Mouse (Mus musculus): ENCODE measurements around the gene Yaf2.
"Not testable (repeated sequence)": the region's sequence is repeated elsewhere in the genome, so short reads cannot be mapped to it uniquely, and the experiment has no call there.

- not testable (repeated sequence) for TF ChIP-seq CTCF (IDR thresholded peaks at IDR 0.05; ENCODE audit: extremely low read depth, insufficient read length, insufficient replicate concordance, low read depth, low read length); POLR2A (IDR thresholded peaks at IDR 0.05; ENCODE audit: low read depth, low read length)
Measured at GRCm38 (mm10) chr15:93372525-93373119, 35.9 kb upstream of the Yaf2 start.

Measured in small intestine, adult 2 months (tissue).